Mouse (Mus musculus) layer of hippocampus, adult 8-10 months (tissue): ENCODE data around the gene Olfr1152. TPM values are rescaled to one million over a fixed set of nuclear protein-coding genes. Genes with fewer than 3 reads are reported as not detected.

Experiments
- DNase-seq, 2 experiments: peaks; one replicate each; pipeline ENCODE4 v3.0.0; 2022; ENCODE audit warnings: low spot score in 2 of 2
- total RNA-seq, 4 experiments: library from RNA; stranded (reverse); gene quantifications; 2 replicates each; pipeline ENCODE4 v1.2.4; 2022

Gene Olfr1152
- not detected for total RNA-seq

GRCm38 (mm10) chr2:87866192-87866591 is at the start of gene Olfr1152:
Gene Olfr1152, plus strand, starts transcription at chr2:87866492.
- no peak for DNase-seq

GRCm38 (mm10) chr2:87830233-87830632 is 36.1 kb upstream of the Olfr1152 start, which contains the start of gene Olfr1148:
Gene Olfr1148, plus strand, starts transcription at chr2:87830533.
- DNase-seq = no peak

GRCm38 (mm10) chr2:87843693-87844092 is 22.6 kb upstream of the Olfr1152 start, which contains the start of gene Olfr1150-ps1:
Gene Olfr1150-ps1, plus strand, starts transcription at chr2:87843993.
- DNase-seq = no peak

GRCm38 (mm10) chr2:87855562-87855961 is 10.7 kb upstream of the Olfr1152 start, which contains the start of gene Olfr1151:
Gene Olfr1151, plus strand, starts transcription at chr2:87855862.
- DNase-seq = no peak

- DNase-seq = no peak
Observed at GRCm38 (mm10) chr2:87894662-87895061, 28.4 kb downstream of the Olfr1152 start, which contains the start of gene Olfr1153. Gene Olfr1153, plus strand, starts transcription at chr2:87894962.

- DNase-seq = no peak
Observed at GRCm38 (mm10) chr2:87905066-87905465, 38.8 kb downstream of the Olfr1152 start, which contains the start of gene Olfr1154. Gene Olfr1154, minus strand, starts transcription at chr2:87905166.

Other genes with a start within 250 kb of the Olfr1152 start
- not detected for gene Olfr1131, start 239.4 kb upstream of the Olfr1152 start, total RNA-seq
- not detected for gene Olfr1132, start 229.0 kb upstream of the Olfr1152 start, total RNA-seq
- gene Olfr1133, start 219.1 kb upstream of the Olfr1152 start, total RNA-seq = not detected
- not detected for gene Olfr1134, start 208.0 kb upstream of the Olfr1152 start, total RNA-seq
- gene Olfr1135, start 192.8 kb upstream of the Olfr1152 start, total RNA-seq = not detected
- not detected for gene Olfr1136, start 172.5 kb upstream of the Olfr1152 start, total RNA-seq
- not detected for gene Olfr1137, start 153.3 kb upstream of the Olfr1152 start, total RNA-seq
- gene Olfr1138, start 126.5 kb upstream of the Olfr1152 start, total RNA-seq = not detected
- not detected for gene Olfr1140, start 122.7 kb upstream of the Olfr1152 start, total RNA-seq
- gene Olfr1141, start 112.5 kb upstream of the Olfr1152 start, total RNA-seq = not detected
- gene Olfr152, start 87.0 kb upstream of the Olfr1152 start, total RNA-seq = not detected
- not detected for gene Olfr1143, start 65.9 kb upstream of the Olfr1152 start, total RNA-seq
- not detected for gene Olfr1145, start 56.7 kb upstream of the Olfr1152 start, total RNA-seq
- not detected for gene Olfr1148, start 36.0 kb upstream of the Olfr1152 start, total RNA-seq
- gene Olfr1150-ps1, start 22.5 kb upstream of the Olfr1152 start, total RNA-seq = not detected
- gene Olfr1151, start 10.6 kb upstream of the Olfr1152 start, total RNA-seq = not detected
- not detected for gene Olfr1153, start 28.5 kb downstream of the Olfr1152 start, total RNA-seq
- not detected for gene Olfr1154, start 38.7 kb downstream of the Olfr1152 start, total RNA-seq
- gene Olfr1155, start 78.6 kb downstream of the Olfr1152 start, total RNA-seq = not detected
- gene Olfr1156, start 86.6 kb downstream of the Olfr1152 start, total RNA-seq = not detected
- not detected for gene Olfr1157, start 101.8 kb downstream of the Olfr1152 start, total RNA-seq
- gene Olfr74, start 108.2 kb downstream of the Olfr1152 start, total RNA-seq = not detected
- not detected for gene Olfr1158, start 123.6 kb downstream of the Olfr1152 start, total RNA-seq
- gene Olfr1160, start 141.8 kb downstream of the Olfr1152 start, total RNA-seq = not detected
- gene Olfr1161, start 156.3 kb downstream of the Olfr1152 start, total RNA-seq = not detected
- not detected for gene Olfr73, start 171.2 kb downstream of the Olfr1152 start, total RNA-seq
- not detected for gene Olfr1162, start 184.6 kb downstream of the Olfr1152 start, total RNA-seq
- not detected for gene Olfr1163, start 205.3 kb downstream of the Olfr1152 start, total RNA-seq
- gene Olfr1164, start 227.5 kb downstream of the Olfr1152 start, total RNA-seq = not detected